Comparison of ENCODE assay signal across 11 mouse cellular contexts in the genomic region with DNA sequence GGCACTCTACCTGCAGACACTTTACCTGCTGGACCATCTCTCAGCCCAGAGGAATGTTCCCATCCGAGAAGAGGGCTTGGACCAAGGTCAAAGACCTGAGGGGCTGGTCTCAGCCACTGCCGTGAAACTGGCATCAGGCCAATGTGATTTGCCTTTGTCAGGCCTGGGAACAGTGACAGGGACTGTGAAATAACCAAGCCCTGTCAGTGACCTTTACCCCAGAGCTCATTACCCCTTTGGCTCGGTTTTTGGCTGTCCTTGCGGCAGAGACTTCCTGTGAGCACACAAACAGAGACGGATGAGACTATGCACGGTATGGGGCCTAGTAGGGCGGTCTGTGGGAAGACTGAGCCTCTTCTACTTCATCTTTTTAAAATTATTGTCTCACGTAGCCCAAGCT. TPM values are rescaled to one million over a fixed set of nuclear protein-coding genes. Genes with fewer than 3 reads are reported as not detected.
A peak's percentile ranks its signal among the peaks of the same experiment; 100 is the strongest.
DNase-seq lines count a peak whose midpoint lies in the region; ATAC-seq lines count a peak whose summit lies in the region.
"Had no signal": no experiment of that assay in that cellular context is flagged by ENCODE, and none has a peak within 500 bp of the region (broad histone marks: within the 10 kb centered on the region; RNA-seq: fewer than 3 reads in every experiment).

No protein-coding gene starts in this region.

- H3K36me3 ChIP-seq in kidney, embryonic 14.5 days (ENCODE audit: control insufficient read depth, insufficient read depth, low read length) = no peaks in the 10 kb centered on the region
- H3K36me3 ChIP-seq: limb, embryonic 12.5 days had no signal

- H3K4me1 ChIP-seq in kidney, embryonic 14.5 days (ENCODE audit: control insufficient read depth, insufficient read depth, low read length) = no peaks in the 10 kb centered on the region
- H3K4me1 ChIP-seq: limb, embryonic 12.5 days had no signal

- H3K4me2 ChIP-seq in kidney, embryonic 14.5 days (replicated peaks; ENCODE audit: low read depth, low read length) = no peak overlapping the region
- H3K4me2 ChIP-seq: limb, embryonic 12.5 days had no signal

- 62% methylated on average over 8 of the region's 8 CpGs for WGBS in kidney, embryonic 14.5 days

- peaks cover 3% of the 10 kb centered on the region for H3K9me3 ChIP-seq in kidney, embryonic 14.5 days (ENCODE audit: control insufficient read depth, low read length)

- H3K4me3 ChIP-seq in kidney, embryonic 14.5 days (ENCODE audit: low read length) = no peak overlapping the region
- H3K4me3 ChIP-seq: limb, embryonic 12.5 days had no signal

- no peaks in the 10 kb centered on the region for H3K27me3 ChIP-seq in kidney, embryonic 14.5 days (ENCODE audit: control insufficient read depth, insufficient read depth, low read length)
- H3K27me3 ChIP-seq: limb, embryonic 12.5 days had no signal

- H3K9ac ChIP-seq in kidney, embryonic 14.5 days (ENCODE audit: low read depth, low read length) = no peak overlapping the region
- H3K9ac ChIP-seq: limb, embryonic 12.5 days had no signal

- DNase-seq in kidney, adult 18-20 months = peak; percentile 29
- DNase-seq in liver = peak; percentile 51
- no peak for DNase-seq in left cerebral cortex, postnatal 25 days (ENCODE audit: low spot score in 2 of 2)
- DNase-seq in retina, postnatal 1 day = no peak
- DNase-seq in frontal cortex, postnatal 36 days (ENCODE audit: low spot score in 2 of 2) = no peak
- DNase-seq: cerebellum, adult 11 months had no signal

- no peak for ATAC-seq in kidney, embryonic 14.5 days (ENCODE audit: low FRiP score, low TSS enrichment)
- peak; percentile 46; the same call in 1 of the 2 replicates for ATAC-seq in common myeloid progenitor, adult 5-6 weeks (replicated peaks; ENCODE audit: low read depth, poor library complexity, severe bottlenecking)
- peak; percentile 95 for ATAC-seq in monocyte, adult 5-6 weeks (replicated peaks; ENCODE audit: insufficient number of reproducible peaks, low FRiP score, low TSS enrichment, poor library complexity, severe bottlenecking)

- intact Hi-C loops in left cerebral cortex, postnatal 25 days (cut with DNase I) = no loop called here

- H3K27ac ChIP-seq in kidney, embryonic 14.5 days (ENCODE audit: low read depth, low read length) = no peak overlapping the region
- H3K27ac ChIP-seq: limb, embryonic 12.5 days had no signal

RNA-seq across cellular contexts. Expression of a gene that starts 19.1 kb away (rescaled TPM):
- not detected in 2 replicates for polyA plus RNA-seq in kidney, embryonic 14.5 days (2014; fragmentation: Nextera tagmentation; extraction: Ambion mirVana)
- not detected in 2 replicates for total RNA-seq in common myeloid progenitor, adult 5-6 weeks (2017)
- not detected in 3 replicates for total RNA-seq in monocyte, adult 5-6 weeks (2017)
- not detected for total RNA-seq in left cerebral cortex, postnatal 25 days (2021)
- polyA plus RNA-seq: limb, embryonic 12.5 days had no signal

RNA-seq across cellular contexts. Expression of a gene that starts 19.2 kb away (rescaled TPM):
- polyA plus RNA-seq in kidney, embryonic 14.5 days (2014; fragmentation: Nextera tagmentation; extraction: Ambion mirVana) = not detected in 2 replicates
- not detected in 2 replicates for total RNA-seq in common myeloid progenitor, adult 5-6 weeks (2017)
- not detected in 3 replicates for total RNA-seq in monocyte, adult 5-6 weeks (2017)
- total RNA-seq in left cerebral cortex, postnatal 25 days (2021) = not detected
- total RNA-seq: ES-E14 had no signal
- polyA plus RNA-seq: limb, embryonic 12.5 days had no signal

RNA-seq across cellular contexts. Expression of a gene that starts 47.7 kb away (rescaled TPM):
- 491 and 510 TPM in 2 replicates for polyA plus RNA-seq in kidney, embryonic 14.5 days (2014; fragmentation: Nextera tagmentation; extraction: Ambion mirVana)
- 938 and 1,055 TPM in 2 replicates for total RNA-seq in common myeloid progenitor, adult 5-6 weeks (2017)
- total RNA-seq in monocyte, adult 5-6 weeks (2017) = 271 to 340 TPM (median 288 TPM) in 3 replicates
- total RNA-seq in left cerebral cortex, postnatal 25 days (2021) = 100 to 1,000 TPM; 135 to 136 TPM

Comparison
In these comparisons a context has a peak if more than half of its experiments do, and no peak if none do; other contexts are left out.
1. DNase-seq: peak in kidney, adult 18-20 months (single experiment) and liver (single experiment); none in left cerebral cortex, postnatal 25 days (0 of 2), retina, postnatal 1 day (single experiment) and frontal cortex, postnatal 36 days (0 of 2).